19 mouse cellular contexts compared by ENCODE assay signal in the genomic region with DNA sequence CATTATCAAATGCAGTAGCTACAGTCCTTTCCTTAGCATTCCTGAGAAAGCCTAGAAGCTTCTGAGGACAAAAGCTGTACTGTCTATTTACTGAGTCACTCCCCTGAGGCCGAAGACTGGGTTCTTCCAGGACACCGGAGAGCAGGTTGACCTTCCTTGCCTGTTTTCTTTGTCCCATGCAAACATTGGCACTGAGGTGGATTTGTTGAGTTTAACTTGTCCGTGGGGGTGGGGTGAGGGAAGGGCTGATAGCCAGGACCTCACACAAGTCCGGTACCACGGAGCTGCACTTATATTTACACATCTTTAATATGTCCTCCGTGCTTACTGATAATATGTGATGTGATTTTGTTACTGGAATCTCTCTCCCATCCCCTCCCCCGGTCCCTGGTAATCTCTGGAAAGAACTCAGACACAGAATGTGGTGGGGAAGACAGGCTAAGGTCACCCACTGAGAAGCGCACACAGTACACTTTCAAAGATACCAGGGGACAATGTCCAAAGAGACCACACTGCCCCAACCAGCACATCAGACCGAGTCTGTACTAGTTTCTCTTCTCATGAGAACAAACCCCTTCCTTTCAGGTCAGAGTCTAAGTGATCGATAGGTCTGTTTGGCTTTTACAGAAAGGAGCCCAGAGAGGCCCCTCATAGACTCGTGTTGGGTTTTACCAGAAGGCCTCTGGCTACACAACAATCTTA. TPM values are rescaled to one million over a fixed set of nuclear protein-coding genes. Genes with fewer than 3 reads are reported as not detected.
DNase-seq lines count a peak whose midpoint lies in the region; ATAC-seq lines count a peak whose summit lies in the region.
"Had no signal": no experiment of that assay in that cellular context is flagged by ENCODE, and none has a peak within 500 bp of the region (broad histone marks: within the 10 kb centered on the region; RNA-seq: fewer than 3 reads in every experiment).

No protein-coding gene starts in this region.

- H3K27ac ChIP-seq in stomach, embryonic 14.5 days (ENCODE audit: low read length) = no peak overlapping the region
- H3K27ac ChIP-seq: embryonic facial prominence, embryonic 10.5 days; heart, embryonic 13.5 days; hindbrain, embryonic 13.5 days; limb, embryonic 15.5 days had no signal

- peak; percentile 35; the same call in 1 of the 2 replicates for ATAC-seq in stomach, embryonic 14.5 days (ENCODE audit: insufficient number of reproducible peaks, insufficient read depth, low FRiP score, low read depth)

- H3K4me1 ChIP-seq in stomach, embryonic 14.5 days (ENCODE audit: control insufficient read depth, insufficient read depth, low read length) = no peaks in the 10 kb centered on the region
- H3K4me1 ChIP-seq: hindbrain, embryonic 13.5 days had no signal

- no peaks in the 10 kb centered on the region for H3K27me3 ChIP-seq in stomach, embryonic 14.5 days (ENCODE audit: control insufficient read depth, insufficient read depth, low read length)
- H3K27me3 ChIP-seq: CH12.LX; heart, embryonic 13.5 days; hindbrain, embryonic 13.5 days; limb, embryonic 15.5 days had no signal

- WGBS in stomach, embryonic 14.5 days = 59% methylated on average over 11 of the region's 11 CpGs

- no peak overlapping the region for H3K9ac ChIP-seq in stomach, embryonic 14.5 days (replicated peaks; ENCODE audit: low read depth, low read length)
- H3K9ac ChIP-seq: heart, embryonic 13.5 days; hindbrain, embryonic 13.5 days; limb, embryonic 15.5 days had no signal

- H3K9me3 ChIP-seq in stomach, embryonic 14.5 days (ENCODE audit: control insufficient read depth, low read depth, low read length) = no peaks in the 10 kb centered on the region
- H3K9me3 ChIP-seq: embryonic facial prominence, embryonic 10.5 days; heart, embryonic 13.5 days; hindbrain, embryonic 13.5 days; limb, embryonic 15.5 days had no signal

- H3K36me3 ChIP-seq in stomach, embryonic 14.5 days (ENCODE audit: control insufficient read depth, insufficient read depth, low read length) = no peaks in the 10 kb centered on the region
- H3K36me3 ChIP-seq: embryonic facial prominence, embryonic 10.5 days; heart, embryonic 13.5 days; hindbrain, embryonic 13.5 days; limb, embryonic 15.5 days had no signal

- H3K4me3 ChIP-seq in stomach, embryonic 14.5 days (ENCODE audit: low read depth, low read length) = no peak overlapping the region
- H3K4me3 ChIP-seq: embryonic facial prominence, embryonic 10.5 days; heart, embryonic 13.5 days; hindbrain, embryonic 13.5 days; limb, embryonic 15.5 days had no signal

- peak; percentile 42 for DNase-seq in adrenal gland, postnatal 10 days
- no peak for DNase-seq in adrenal gland, adult 8-10 months
- DNase-seq in kidney, postnatal 25 days = peak; percentile 36 to 50
- DNase-seq in kidney, postnatal 4 days = no peak
- peak; percentile 72 for DNase-seq in ZHBTc4 (ENCODE audit: low read depth, low spot score)
- no peak for DNase-seq in cerebellum, adult 8-10 months
- no peak for DNase-seq in left cerebral cortex, adult 18-20 months (ENCODE audit: low spot score in 2 of 2)
- DNase-seq: cerebellum, adult 2 months; gastrocnemius, postnatal 36 days; layer of hippocampus, adult 9-11 months; lung, postnatal 4 days; right cerebral cortex, adult 18-20 months had no signal

- H3K4me2 ChIP-seq in stomach, embryonic 14.5 days (replicated peaks; ENCODE audit: low read depth, low read length) = no peak overlapping the region
- H3K4me2 ChIP-seq: heart, embryonic 13.5 days; hindbrain, embryonic 13.5 days; limb, embryonic 15.5 days; midbrain, embryonic 11.5 days had no signal

RNA-seq across cellular contexts. Expression of gene Pnrc1, which starts 32.5 kb away (rescaled TPM):
- 100 to 1,000 TPM; 173 to 217 TPM for total RNA-seq in adrenal gland, postnatal 10 days (2021)
- 100 to 1,000 TPM; 132 to 175 (median 155) TPM for total RNA-seq in adrenal gland, adult 8-10 months (2022)
- polyA plus RNA-seq in stomach, embryonic 14.5 days (2014; fragmentation: Nextera tagmentation; extraction: Ambion mirVana) = 112 and 121 TPM in 2 replicates
- total RNA-seq in left cerebral cortex, adult 18-20 months (2021) = 100 to 1,000 TPM; 144 to 173 TPM

RNA-seq across cellular contexts. Expression of gene Srsf12, which starts 48.6 kb away (rescaled TPM):
- 1 to 10 TPM; 1.7 to 2.2 TPM for total RNA-seq in adrenal gland, postnatal 10 days (2021)
- 1 to 10 TPM in 3 of 4 experiments, under 1 TPM in 1; 0.63 to 2.4 (median 2.1) TPM for total RNA-seq in adrenal gland, adult 8-10 months (2022)
- polyA plus RNA-seq in stomach, embryonic 14.5 days (2014; fragmentation: Nextera tagmentation; extraction: Ambion mirVana) = 11.1 and 12.1 TPM in 2 replicates
- 10 to 100 TPM; 22.8 to 24.9 TPM for total RNA-seq in left cerebral cortex, adult 18-20 months (2021)
- total RNA-seq: CH12.LX; gastrocnemius, postnatal 36 days had no signal

RNA-seq across cellular contexts. Expression of gene Rngtt, which starts 52.7 kb away (rescaled TPM):
- 10 to 100 TPM; 23.5 to 25.5 TPM for total RNA-seq in adrenal gland, postnatal 10 days (2021)
- 10 to 100 TPM; 33.0 to 43.2 (median 38.8) TPM for total RNA-seq in adrenal gland, adult 8-10 months (2022)
- 27.4 and 28.0 TPM in 2 replicates for polyA plus RNA-seq in stomach, embryonic 14.5 days (2014; fragmentation: Nextera tagmentation; extraction: Ambion mirVana)
- total RNA-seq in left cerebral cortex, adult 18-20 months (2021) = 10 to 100 TPM; 23.2 to 26.2 TPM

Comparison
In these comparisons a context has a peak if more than half of its experiments do, and no peak if none do; other contexts are left out.
1. DNase-seq: peak in adrenal gland, postnatal 10 days (single experiment), kidney, postnatal 25 days (2 of 2) and ZHBTc4 (single experiment); none in adrenal gland, adult 8-10 months (single experiment), kidney, postnatal 4 days (0 of 2), cerebellum, adult 8-10 months (single experiment) and left cerebral cortex, adult 18-20 months (0 of 2).
2. RNA of gene Srsf12, which starts 48.6 kb away (total RNA-seq): 22.8 to 24.9 TPM in left cerebral cortex, adult 18-20 months; 0.63 to 2.4 TPM in adrenal gland, adult 8-10 months and 1.7 to 2.2 TPM in adrenal gland, postnatal 10 days; every median in the first group is over 4 times any median in the second.